In genomic region chr9:103364601-103365289, GRCm38 (mm10) we compare ENCODE assay signal across 7 mouse cellular contexts. TPM values are rescaled to one million over a fixed set of nuclear protein-coding genes. Genes with fewer than 3 reads are reported as not detected.
DNase-seq lines count a peak whose midpoint lies in the region; ATAC-seq and TF ChIP-seq lines count a peak whose summit lies in the region.

No protein-coding gene starts in this region.

- peak; percentile 83 to 91 for DNase-seq in adrenal gland, adult (ENCODE audit: inconsistent age in 2 of 2, low spot score in 1 of 2)
- peak; percentile 61 for DNase-seq in embryonic facial prominence, embryonic 11.5 days (ENCODE audit: low spot score)
- DNase-seq in heart, adult 2 months, result peak; percentile 82 to 86
- DNase-seq in kidney, adult 2 months, result peak; percentile 74
- peak; percentile 74 to 79 for DNase-seq in spleen, postnatal 10 days (ENCODE audit: low spot score in 2 of 2)

- no peaks in the 10 kb centered on the region for H3K27me3 ChIP-seq in embryonic facial prominence, embryonic 11.5 days (ENCODE audit: control insufficient read depth, insufficient read depth, low read length)
- no peaks in the 10 kb centered on the region for H3K27me3 ChIP-seq in heart, adult 2 months (ENCODE audit: control insufficient read depth, insufficient read depth, low read length)
- H3K27me3 ChIP-seq in kidney, adult 2 months (replicated peaks; ENCODE audit: control insufficient read depth, insufficient read depth, low read length), result no peaks in the 10 kb centered on the region
- no peaks in the 10 kb centered on the region for H3K27me3 ChIP-seq in limb, embryonic 15.5 days
- no peaks in the 10 kb centered on the region for H3K27me3 ChIP-seq in midbrain, embryonic 15.5 days (replicated peaks)

- peak overlapping the region; percentile 95 for H3K9ac ChIP-seq in embryonic facial prominence, embryonic 11.5 days (replicated peaks; ENCODE audit: low read length)
- peak overlapping the region; percentile 90 for H3K9ac ChIP-seq in heart, adult 2 months (ENCODE audit: low read depth, low read length)
- H3K9ac ChIP-seq in limb, embryonic 15.5 days, result peak overlapping the region; percentile 98
- H3K9ac ChIP-seq in midbrain, embryonic 15.5 days, result peak overlapping the region; percentile 72

- peak overlapping the region; percentile 78 for H3K4me2 ChIP-seq in embryonic facial prominence, embryonic 11.5 days (ENCODE audit: low read depth, low read length)
- peak overlapping the region; percentile 73 for H3K4me2 ChIP-seq in limb, embryonic 15.5 days
- H3K4me2 ChIP-seq in midbrain, embryonic 15.5 days, result peak overlapping the region; percentile 86

- ATAC-seq in embryonic facial prominence, embryonic 11.5 days (replicated peaks; ENCODE audit: insufficient number of reproducible peaks, low FRiP score, low TSS enrichment, low read depth), result peak; percentile 31
- ATAC-seq in limb, embryonic 15.5 days (ENCODE audit: insufficient number of reproducible peaks, low FRiP score, low TSS enrichment, low read depth), result no peak
- ATAC-seq in midbrain, embryonic 15.5 days (replicated peaks), result peak; percentile 46

- WGBS in embryonic facial prominence, embryonic 11.5 days, result 2% methylated on average over 86 of the region's 94 CpGs
- 3% methylated on average over 93 of the region's 94 CpGs for whole genome bisulfite sequencing in heart, adult 2 months
- WGBS in kidney, adult 2 months, result 3% methylated on average over 93 of the region's 94 CpGs
- 3% methylated on average over 78 of the region's 94 CpGs for WGBS in limb, embryonic 15.5 days
- 4% methylated on average over 76 of the region's 94 CpGs for WGBS in midbrain, embryonic 15.5 days

- no peak for TF ChIP-seq CTCF in heart, adult 2 months (IDR thresholded peaks at IDR 0.05)
- no peak for TF ChIP-seq CTCF in kidney, adult 2 months (conservative IDR thresholded peaks at IDR 0.05; ENCODE audit: insufficient read depth, insufficient read length, low read depth, low read length)

- peaks cover 3% of the 10 kb centered on the region; the same call in 1 of the 2 replicates for H3K79me2 ChIP-seq in heart, adult 2 months (replicated peaks; ENCODE audit: control insufficient read depth, insufficient read depth, low read length)

- intact Hi-C loops in heart, adult 2 months (cut with DNase I), result loop anchor here (2.0 to 5.0 kb wide), 3 partner anchors 57 to 638 kb away; partner anchors contain the start of genes 1300017J02Rik, Nphp3 and Topbp1

- peak overlapping the region; percentile 96 for H3K27ac ChIP-seq in embryonic facial prominence, embryonic 11.5 days (replicated peaks; ENCODE audit: low read depth, low read length)
- H3K27ac ChIP-seq in heart, adult 2 months, result peak overlapping the region; percentile 95
- H3K27ac ChIP-seq in kidney, adult 2 months (ENCODE audit: insufficient read depth, low read depth, low read length), result peak overlapping the region; percentile 96
- H3K27ac ChIP-seq in limb, embryonic 15.5 days, result peak overlapping the region; percentile 97
- peak overlapping the region; percentile 97 for H3K27ac ChIP-seq in midbrain, embryonic 15.5 days

- no peak for TF ChIP-seq EP300 in heart, adult 2 months (IDR thresholded peaks at IDR 0.05; ENCODE audit: insufficient read depth, low read depth, low read length)

- peak overlapping the region; percentile 91 for H3K4me3 ChIP-seq in embryonic facial prominence, embryonic 11.5 days (ENCODE audit: low read depth, low read length)
- peak overlapping the region; percentile 62 for H3K4me3 ChIP-seq in heart, adult 2 months
- H3K4me3 ChIP-seq in kidney, adult 2 months (ENCODE audit: insufficient read depth, low read depth, low read length), result peak overlapping the region; percentile 88
- peak overlapping the region; percentile 86 for H3K4me3 ChIP-seq in limb, embryonic 15.5 days
- peak overlapping the region; percentile 72 for H3K4me3 ChIP-seq in midbrain, embryonic 15.5 days

- H3K9me3 ChIP-seq in embryonic facial prominence, embryonic 11.5 days (replicated peaks; ENCODE audit: control insufficient read depth, low read length), result no peaks in the 10 kb centered on the region
- no peaks in the 10 kb centered on the region for H3K9me3 ChIP-seq in limb, embryonic 15.5 days
- no peaks in the 10 kb centered on the region for H3K9me3 ChIP-seq in midbrain, embryonic 15.5 days

- no peak for TF ChIP-seq POLR2A in heart, adult 2 months (IDR thresholded peaks at IDR 0.05; ENCODE audit: insufficient read depth, low read depth, low read length)
- no peak for TF ChIP-seq POLR2A in kidney, adult 2 months (IDR thresholded peaks at IDR 0.05; ENCODE audit: low read depth, low read length)

- peaks cover 3% of the 10 kb centered on the region for H3K4me1 ChIP-seq in embryonic facial prominence, embryonic 11.5 days (ENCODE audit: control insufficient read depth, insufficient read depth, low read length)
- peaks cover 6% of the 10 kb centered on the region for H3K4me1 ChIP-seq in heart, adult 2 months (ENCODE audit: control insufficient read depth, insufficient read depth, low read length)
- peaks cover 7% of the 10 kb centered on the region; the same call in 1 of the 2 replicates for H3K4me1 ChIP-seq in kidney, adult 2 months (ENCODE audit: control insufficient read depth, insufficient read depth, low read length)
- peaks cover 19% of the 10 kb centered on the region for H3K4me1 ChIP-seq in limb, embryonic 15.5 days
- peaks cover 30% of the 10 kb centered on the region for H3K4me1 ChIP-seq in midbrain, embryonic 15.5 days

- peaks cover 5% of the 10 kb centered on the region; the same call in 1 of the 2 replicates for H3K36me3 ChIP-seq in embryonic facial prominence, embryonic 11.5 days (replicated peaks; ENCODE audit: control insufficient read depth, insufficient read depth, low read depth, low read length)
- H3K36me3 ChIP-seq in heart, adult 2 months (ENCODE audit: control insufficient read depth, insufficient read depth, low read length), result peaks cover 18% of the 10 kb centered on the region
- no peaks in the 10 kb centered on the region; the same call in 1 of the 2 replicates for H3K36me3 ChIP-seq in kidney, adult 2 months (ENCODE audit: control insufficient read depth, insufficient read depth, low read length)
- peaks cover 18% of the 10 kb centered on the region; the same call in 1 of the 2 replicates for H3K36me3 ChIP-seq in limb, embryonic 15.5 days
- no peaks in the 10 kb centered on the region for H3K36me3 ChIP-seq in midbrain, embryonic 15.5 days (replicated peaks)

RNA-seq across cellular contexts. Expression of gene Cdv3, which starts 0.9 kb away (rescaled TPM):
- polyA plus RNA-seq in embryonic facial prominence, embryonic 11.5 days (2014; fragmentation: Nextera tagmentation; extraction: Ambion mirVana), result 142 and 147 TPM in 2 replicates
- total RNA-seq in heart, adult 2 months (2021), result 100 to 1,000 TPM; 121 to 143 TPM
- 26.5 and 51.2 TPM in 2 replicates for polyA plus RNA-seq in heart, adult 2 months (2012; rRNA removed)
- 24.4 and 27.0 TPM in 2 replicates for polyA plus RNA-seq in kidney, adult 2 months (2012; rRNA removed)
- 95.2 and 121 TPM in 2 replicates for polyA plus RNA-seq in limb, embryonic 15.5 days (2015; fragmentation: Nextera tagmentation; extraction: Ambion mirVana)
- 79.1 and 83.7 TPM in 2 replicates for polyA plus RNA-seq in midbrain, embryonic 15.5 days (2015; fragmentation: Nextera tagmentation; extraction: Ambion mirVana)

RNA-seq across cellular contexts. Expression of gene Topbp1, which starts 59.7 kb away (rescaled TPM):
- polyA plus RNA-seq in embryonic facial prominence, embryonic 11.5 days (2014; fragmentation: Nextera tagmentation; extraction: Ambion mirVana), result 79.1 and 90.1 TPM in 2 replicates
- total RNA-seq in heart, adult 2 months (2021), result 10 to 100 TPM in 1 of 2 experiments, 1 to 10 TPM in 1; 7.6 to 12.2 TPM
- 4.1 and 6.8 TPM in 2 replicates for polyA plus RNA-seq in heart, adult 2 months (2012; rRNA removed)
- 4.4 and 4.7 TPM in 2 replicates for polyA plus RNA-seq in kidney, adult 2 months (2012; rRNA removed)
- 50.9 and 57.7 TPM in 2 replicates for polyA plus RNA-seq in limb, embryonic 15.5 days (2015; fragmentation: Nextera tagmentation; extraction: Ambion mirVana)
- 17.8 and 18.9 TPM in 2 replicates for polyA plus RNA-seq in midbrain, embryonic 15.5 days (2015; fragmentation: Nextera tagmentation; extraction: Ambion mirVana)

RNA-seq across cellular contexts. Expression of gene 1300017J02Rik, which starts 59.9 kb away (rescaled TPM):
- polyA plus RNA-seq in embryonic facial prominence, embryonic 11.5 days (2014; fragmentation: Nextera tagmentation; extraction: Ambion mirVana), result 1.2 and 1.6 TPM in 2 replicates
- total RNA-seq in heart, adult 2 months (2021), result under 1 TPM in 1 of 2 experiments, not detected in 1; 0.16 TPM
- 0.18 TPM in 1 of 2 replicates, not detected in the other for polyA plus RNA-seq in heart, adult 2 months (2012; rRNA removed)
- 0.05 and 0.08 TPM in 2 replicates for polyA plus RNA-seq in kidney, adult 2 months (2012; rRNA removed)
- 0.88 and 1.5 TPM in 2 replicates for polyA plus RNA-seq in limb, embryonic 15.5 days (2015; fragmentation: Nextera tagmentation; extraction: Ambion mirVana)
- 0.55 and 1.8 TPM in 2 replicates for polyA plus RNA-seq in midbrain, embryonic 15.5 days (2015; fragmentation: Nextera tagmentation; extraction: Ambion mirVana)
